12 mouse cellular contexts compared by ENCODE assay signal in genomic region chr13:102888895-102889490, GRCm38 (mm10).
DNase-seq lines count a peak whose midpoint lies in the region; ATAC-seq and TF ChIP-seq lines count a peak whose summit lies in the region.
"Had no signal": no experiment of that assay in that cellular context is flagged by ENCODE, and none has a peak within 500 bp of the region (broad histone marks: within the 10 kb centered on the region; RNA-seq: fewer than 3 reads in every experiment).

No protein-coding gene starts in this region.

- H3K27me3 ChIP-seq in heart, embryonic 16.5 days (ENCODE audit: control insufficient read depth, insufficient read depth, low read length), result no peaks in the 10 kb centered on the region
- no peaks in the 10 kb centered on the region for H3K27me3 ChIP-seq in heart, embryonic 12.5 days (replicated peaks)
- H3K27me3 ChIP-seq in liver, postnatal 0 days (ENCODE audit: insufficient read depth, low read length), result no peaks in the 10 kb centered on the region
- no peaks in the 10 kb centered on the region for H3K27me3 ChIP-seq in liver, embryonic 12.5 days (replicated peaks)
- no peaks in the 10 kb centered on the region for H3K27me3 ChIP-seq in limb, embryonic 15.5 days

- no peak for TF ChIP-seq POLR2A in bone marrow, adult 2 months (IDR thresholded peaks at IDR 0.05; ENCODE audit: borderline replicate concordance, control insufficient read depth, low read depth, low read length)

- no peak for DNase-seq in liver, postnatal 0 days
- DNase-seq in layer of hippocampus, postnatal 36 days, result no peak
- DNase-seq in ovary, postnatal 36 days (ENCODE audit: low spot score), result no peak
- DNase-seq: cerebellum, adult 18-20 months; right cerebral cortex, postnatal 14 days had no signal

- no peak for TF ChIP-seq CTCF in liver, postnatal 0 days (IDR thresholded peaks at IDR 0.05; ENCODE audit: low read depth)
- TF ChIP-seq CTCF in bone marrow, adult 2 months (IDR thresholded peaks at IDR 0.05; ENCODE audit: control insufficient read depth, insufficient read depth, low read length), result no peak

- 0 out of 2 replicates have a peak, but pooled peaks have one; percentile 33 for ATAC-seq in heart, embryonic 16.5 days (replicated peaks; ENCODE audit: extremely low read depth, insufficient read depth, low FRiP score)
- no peak for ATAC-seq in heart, embryonic 12.5 days (ENCODE audit: insufficient number of reproducible peaks, low FRiP score)
- ATAC-seq in liver, postnatal 0 days, result no peak
- no peak for ATAC-seq in liver, embryonic 12.5 days
- ATAC-seq in limb, embryonic 15.5 days (ENCODE audit: insufficient number of reproducible peaks, low FRiP score, low TSS enrichment, low read depth), result no peak

- H3K27ac ChIP-seq in heart, embryonic 16.5 days (ENCODE audit: low read length), result peak overlapping the region; percentile 57
- H3K27ac ChIP-seq in heart, embryonic 12.5 days (ENCODE audit: poor library complexity, severe bottlenecking), result no peak overlapping the region; the same call in 1 of the 2 replicates
- no peak overlapping the region for H3K27ac ChIP-seq in liver, postnatal 0 days (ENCODE audit: low read depth)
- no peak overlapping the region for H3K27ac ChIP-seq in liver, embryonic 12.5 days
- no peak overlapping the region for H3K27ac ChIP-seq in bone marrow, adult 2 months (ENCODE audit: control insufficient read depth, insufficient read depth, low read depth, low read length, poor library complexity)
- peak overlapping the region; percentile 27; the same call in 1 of the 2 replicates for H3K27ac ChIP-seq in limb, embryonic 15.5 days

- H3K9ac ChIP-seq in heart, embryonic 16.5 days (ENCODE audit: low read length), result no peak overlapping the region
- no peak overlapping the region for H3K9ac ChIP-seq in heart, embryonic 12.5 days
- H3K9ac ChIP-seq in liver, postnatal 0 days (replicated peaks), result no peak overlapping the region
- H3K9ac ChIP-seq in liver, embryonic 12.5 days, result no peak overlapping the region
- no peak overlapping the region for H3K9ac ChIP-seq in limb, embryonic 15.5 days

- H3K4me1 ChIP-seq in heart, embryonic 16.5 days (ENCODE audit: control insufficient read depth, insufficient read depth, low read length), result peaks cover 15% of the 10 kb centered on the region
- H3K4me1 ChIP-seq in heart, embryonic 12.5 days (replicated peaks), result peaks cover 23% of the 10 kb centered on the region
- peaks cover 5% of the 10 kb centered on the region; the same call in 1 of the 2 replicates for H3K4me1 ChIP-seq in liver, postnatal 0 days (ENCODE audit: insufficient read depth)
- H3K4me1 ChIP-seq in liver, embryonic 12.5 days, result peaks cover 17% of the 10 kb centered on the region
- H3K4me1 ChIP-seq in bone marrow, adult 2 months (ENCODE audit: control insufficient read depth, insufficient read depth, low read length), result peaks cover 1% of the 10 kb centered on the region; the same call in 1 of the 2 replicates
- H3K4me1 ChIP-seq in limb, embryonic 15.5 days, result peaks cover 5% of the 10 kb centered on the region; the same call in 1 of the 2 replicates

- H3K4me3 ChIP-seq in heart, embryonic 16.5 days (ENCODE audit: low read length), result no peak overlapping the region
- no peak overlapping the region for H3K4me3 ChIP-seq in heart, embryonic 12.5 days
- H3K4me3 ChIP-seq in liver, postnatal 0 days (ENCODE audit: low read depth, low read length), result no peak overlapping the region
- no peak overlapping the region for H3K4me3 ChIP-seq in liver, embryonic 12.5 days
- peak overlapping the region; percentile 29 for H3K4me3 ChIP-seq in bone marrow, adult 2 months (replicated peaks; ENCODE audit: control insufficient read depth, low read depth, low read length)
- H3K4me3 ChIP-seq in limb, embryonic 15.5 days, result no peak overlapping the region
- H3K4me3 ChIP-seq: erythroblast, embryonic 14.5 days; myocyte had no signal

- no peak for TF ChIP-seq EP300 in liver, postnatal 0 days (IDR thresholded peaks at IDR 0.05; ENCODE audit: low read depth)

- WGBS in heart, embryonic 16.5 days, result 69% methylated on average over 15 of the region's 15 CpGs
- 77% methylated on average over 15 of the region's 15 CpGs for WGBS in heart, embryonic 12.5 days
- WGBS in liver, postnatal 0 days (ENCODE audit: insufficient replicate concordance), result 58% methylated on average over 15 of the region's 15 CpGs
- WGBS in liver, embryonic 12.5 days (ENCODE audit: insufficient replicate concordance), result 75% methylated on average over 15 of the region's 15 CpGs
- WGBS in bone marrow, adult 2 months, result 19% methylated on average over 15 of the region's 15 CpGs
- WGBS in limb, embryonic 15.5 days, result 63% methylated on average over 15 of the region's 15 CpGs

- peak overlapping the region; percentile 17; the same call in 1 of the 2 replicates for H3K4me2 ChIP-seq in heart, embryonic 16.5 days (ENCODE audit: low read depth, low read length)
- no peak overlapping the region for H3K4me2 ChIP-seq in heart, embryonic 12.5 days
- peak overlapping the region; percentile 13 for H3K4me2 ChIP-seq in liver, postnatal 0 days (ENCODE audit: low read depth, low read length)
- H3K4me2 ChIP-seq in liver, embryonic 12.5 days, result no peak overlapping the region
- no peak overlapping the region for H3K4me2 ChIP-seq in limb, embryonic 15.5 days

- H3K9me3 ChIP-seq in heart, embryonic 16.5 days (replicated peaks; ENCODE audit: control insufficient read depth, low read length), result no peaks in the 10 kb centered on the region
- H3K9me3 ChIP-seq in heart, embryonic 12.5 days (replicated peaks), result no peaks in the 10 kb centered on the region
- H3K9me3 ChIP-seq in liver, postnatal 0 days (ENCODE audit: low read length), result no peaks in the 10 kb centered on the region
- no peaks in the 10 kb centered on the region for H3K9me3 ChIP-seq in liver, embryonic 12.5 days (replicated peaks)
- no peaks in the 10 kb centered on the region for H3K9me3 ChIP-seq in limb, embryonic 15.5 days

- H3K36me3 ChIP-seq in heart, embryonic 16.5 days (ENCODE audit: control insufficient read depth, insufficient read depth), result no peaks in the 10 kb centered on the region
- H3K36me3 ChIP-seq in heart, embryonic 12.5 days, result no peaks in the 10 kb centered on the region
- H3K36me3 ChIP-seq in liver, postnatal 0 days (replicated peaks; ENCODE audit: insufficient read depth, low read length), result no peaks in the 10 kb centered on the region
- no peaks in the 10 kb centered on the region for H3K36me3 ChIP-seq in liver, embryonic 12.5 days
- no peaks in the 10 kb centered on the region for H3K36me3 ChIP-seq in limb, embryonic 15.5 days

Comparison
In these comparisons a context has a peak if more than half of its experiments do, and no peak if none do; other contexts are left out.
1. H3K27ac ChIP-seq: peak in heart, embryonic 16.5 days (single experiment) and limb, embryonic 15.5 days (single experiment); none in heart, embryonic 12.5 days (single experiment), liver, postnatal 0 days (single experiment), liver, embryonic 12.5 days (single experiment) and bone marrow, adult 2 months (single experiment).
2. H3K4me2 ChIP-seq: peak in heart, embryonic 16.5 days (single experiment) and liver, postnatal 0 days (single experiment); none in heart, embryonic 12.5 days (single experiment), liver, embryonic 12.5 days (single experiment) and limb, embryonic 15.5 days (single experiment).